Mouse (Mus musculus): ENCODE measurements around the gene Tap1. TPM values are rescaled to one million over a fixed set of nuclear protein-coding genes. Genes with fewer than 3 reads are reported as not detected.
"Not testable (repeated sequence)": the region's sequence is repeated elsewhere in the genome, so short reads cannot be mapped to it uniquely, and the experiment has no call there.

The Tap1 gene
- total RNA-seq, 4 experiments from 2014 or later = 2.5 to 10.6 (median 5.8) TPM

GRCm38 (mm10) chr17:34203444-34203843, 16.1 kb downstream of the Tap1 start, which contains the start of gene Tap2:
Gene Tap2 (plus strand): TSS chr17:34203527.
- no peak for DNase-seq (ENCODE audit: low spot score in 2 of 2)

- DNase-seq (ENCODE audit: low spot score in 2 of 2) = peak; percentile 60 to 85
Measured at GRCm38 (mm10) chr17:34204303-34205010, 17.1 kb downstream of the Tap1 start.

- no peak for DNase-seq (ENCODE audit: low spot score in 2 of 2)
Measured at GRCm38 (mm10) chr17:34205021-34205745, 17.8 kb downstream of the Tap1 start.

GRCm38 (mm10) chr17:34205746-34206176, 18.4 kb downstream of the Tap1 start:
- no peak for DNase-seq (ENCODE audit: low spot score in 2 of 2)

GRCm38 (mm10) chr17:34206731-34207130, 19.4 kb downstream of the Tap1 start:
- no peak for DNase-seq (ENCODE audit: low spot score in 2 of 2)

GRCm38 (mm10) chr17:34207456-34207855, 20.1 kb downstream of the Tap1 start:
- DNase-seq (ENCODE audit: low spot score in 2 of 2) = no peak

GRCm38 (mm10) chr17:34207866-34208265, 20.5 kb downstream of the Tap1 start:
- DNase-seq (ENCODE audit: low spot score in 2 of 2) = no peak

GRCm38 (mm10) chr17:34208421-34208820, 21.1 kb downstream of the Tap1 start:
- no peak for DNase-seq (ENCODE audit: low spot score in 2 of 2)

- DNase-seq (ENCODE audit: low spot score in 2 of 2) = no peak
Measured at GRCm38 (mm10) chr17:34209680-34210079, 22.3 kb downstream of the Tap1 start.

GRCm38 (mm10) chr17:34210599-34210998, 23.2 kb downstream of the Tap1 start:
- DNase-seq (ENCODE audit: low spot score in 2 of 2) = no peak

GRCm38 (mm10) chr17:34211746-34212365, 24.5 kb downstream of the Tap1 start:
- DNase-seq (ENCODE audit: low spot score in 2 of 2) = no peak

- no peak for DNase-seq (ENCODE audit: low spot score in 2 of 2)
Measured at GRCm38 (mm10) chr17:34213936-34214335, 26.6 kb downstream of the Tap1 start.

- DNase-seq (ENCODE audit: low spot score in 2 of 2) = no peak
Measured at GRCm38 (mm10) chr17:34215176-34215575, 27.8 kb downstream of the Tap1 start.

GRCm38 (mm10) chr17:34217216-34217928, 30.0 kb downstream of the Tap1 start:
- DNase-seq (ENCODE audit: low spot score in 2 of 2) = no peak

GRCm38 (mm10) chr17:34217986-34218385, 30.6 kb downstream of the Tap1 start:
- no peak for DNase-seq (ENCODE audit: low spot score in 2 of 2)

- peak; percentile 34 to 44 for DNase-seq (ENCODE audit: low spot score in 2 of 2)
Measured at GRCm38 (mm10) chr17:34218675-34219074, 31.3 kb downstream of the Tap1 start.

- DNase-seq (ENCODE audit: low spot score in 2 of 2) = not testable (repeated sequence)
Measured at GRCm38 (mm10) chr17:34219096-34219495, 31.7 kb downstream of the Tap1 start.

GRCm38 (mm10) chr17:34219801-34220200, 32.4 kb downstream of the Tap1 start:
- not testable (repeated sequence) for DNase-seq (ENCODE audit: low spot score in 2 of 2)

GRCm38 (mm10) chr17:34220401-34220800, 33.0 kb downstream of the Tap1 start:
- DNase-seq (ENCODE audit: low spot score in 2 of 2) = not testable (repeated sequence)

GRCm38 (mm10) chr17:34224816-34225215, 37.5 kb downstream of the Tap1 start:
- no peak for DNase-seq (ENCODE audit: low spot score in 2 of 2)

GRCm38 (mm10) chr17:34225426-34225825, 38.1 kb downstream of the Tap1 start:
- no peak for DNase-seq (ENCODE audit: low spot score in 2 of 2)

Measured in layer of hippocampus, adult 8-10 months (tissue).